Mouse (Mus musculus): ENCODE data around the gene Cmtm1. TPM values are rescaled to one million over a fixed set of nuclear protein-coding genes. Genes with fewer than 3 reads are reported as not detected.

Gene Cmtm1
- polyA plus RNA-seq, 1 experiment from 2014 or later: not detected

DNA sequence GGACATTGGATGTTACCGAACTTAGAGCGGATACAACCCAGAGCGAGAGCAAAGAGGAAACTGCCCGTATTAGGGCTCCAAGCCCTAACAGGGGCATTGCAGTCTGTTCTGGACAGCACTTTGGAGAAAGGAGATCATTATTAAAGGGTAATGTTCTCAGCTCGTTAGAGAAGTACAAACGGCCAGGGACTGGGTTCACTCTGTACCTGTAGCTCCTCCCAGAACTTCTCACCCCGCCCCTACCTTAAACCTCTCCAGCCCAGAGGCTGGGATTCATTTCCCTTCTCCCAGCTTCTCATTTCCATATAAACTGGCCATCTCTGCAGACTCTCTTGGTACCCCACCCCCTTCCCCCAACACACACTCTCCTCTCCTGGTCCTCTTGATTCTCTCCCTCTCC is 58.5 kb downstream of the Cmtm1 start:
- H3K27ac ChIP-seq: 0 out of 2 replicates have a peak overlapping the region, but pooled peaks have one; percentile 79
- whole genome bisulfite sequencing: under 1% methylated on average over 7 of the region's 7 CpGs
- peak; percentile 12; the same call in 1 of the 2 replicates for ATAC-seq (ENCODE audit: insufficient number of reproducible peaks, insufficient read depth, low FRiP score, low TSS enrichment)
- peak overlapping the region; percentile 69 for H3K4me2 ChIP-seq (replicated peaks)
- H3K9me3 ChIP-seq: no peaks in the 10 kb centered on the region
- H3K9ac ChIP-seq: peak overlapping the region; percentile 61; the same call in 1 of the 2 replicates
- peaks cover 18% of the 10 kb centered on the region for H3K4me1 ChIP-seq
- no peaks in the 10 kb centered on the region for H3K27me3 ChIP-seq
- no peaks in the 10 kb centered on the region for H3K36me3 ChIP-seq
- H3K4me3 ChIP-seq: peak overlapping the region; percentile 64

DNA sequence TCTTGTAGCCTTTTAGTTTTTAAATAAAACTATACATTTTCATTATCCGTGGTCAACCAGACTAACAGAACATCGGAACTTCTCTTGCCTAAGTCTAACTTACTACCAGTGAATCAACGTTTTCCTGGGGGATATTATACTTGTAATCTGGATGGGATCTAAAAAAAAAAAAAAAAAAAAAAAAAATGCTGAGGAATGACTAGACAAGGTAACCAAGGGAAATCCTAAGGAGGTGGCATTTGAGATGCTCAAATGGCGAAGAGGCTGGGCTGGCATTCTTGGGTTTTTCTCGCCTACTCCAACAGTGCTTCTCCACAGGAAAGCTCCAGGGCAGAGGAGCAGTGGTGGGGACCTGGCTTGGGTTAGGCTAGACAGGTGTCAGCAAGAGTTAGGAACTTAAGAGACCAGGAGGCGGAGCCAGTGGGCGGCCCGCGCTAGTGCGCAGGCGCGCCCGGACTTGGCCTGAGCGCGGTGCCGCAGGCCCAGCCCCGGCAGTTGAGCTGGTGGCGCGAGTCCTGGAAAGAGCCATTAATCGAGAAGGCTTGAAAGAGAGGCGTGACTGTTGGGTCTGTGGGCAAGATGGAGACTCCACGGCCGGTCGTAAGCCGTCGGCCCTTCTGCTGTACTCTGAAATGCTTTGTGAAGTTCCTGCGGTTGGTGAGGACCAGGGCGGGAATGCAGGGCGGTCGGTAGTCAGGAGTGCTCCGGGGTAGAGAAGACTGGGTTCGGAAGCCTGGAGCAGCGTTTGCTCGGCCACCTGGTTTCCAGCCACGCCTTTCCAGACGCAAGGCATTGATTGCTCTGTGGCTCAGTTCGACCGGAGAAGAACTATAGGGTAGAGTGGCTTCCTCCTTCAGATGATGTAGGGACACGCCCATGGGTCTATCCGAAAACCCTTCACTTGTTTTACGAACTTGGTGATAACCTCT is 59.2 kb downstream of the Cmtm1 start, which contains the start of gene Cklf:
Gene Cklf, plus strand, starts transcription at position 423 of the 929 bp plus-strand sequence.
- Histone ChIP-seq H3K4me2 (replicated peaks) (peak within 1 kb of the TSS; percentile 69), H3K27ac (peak within 1 kb of the TSS; percentile 79), H3K9ac (peak within 1 kb of the TSS; percentile 61), H3K4me1 (peaks cover 18% of the 10 kb centered on the region), H3K36me3 (no peaks in the 10 kb centered on the region), H3K4me3 (peak within 1 kb of the TSS; percentile 64), H3K9me3 (no peaks in the 10 kb centered on the region), H3K27me3 (no peaks in the 10 kb centered on the region)
- WGBS: 4% methylated on average over 41 of the region's 41 CpGs
- peak; percentile 80 for ATAC-seq (ENCODE audit: insufficient number of reproducible peaks, insufficient read depth, low FRiP score, low TSS enrichment)

GRCm38 (mm10) chr8:104249442-104249996 is 60.4 kb downstream of the Cmtm1 start:
- Histone ChIP-seq H3K4me2 (replicated peaks) (no peak overlapping the region), H3K4me3 (no peak overlapping the region), H3K27me3 (no peaks in the 10 kb centered on the region), H3K9ac (no peak overlapping the region), H3K36me3 (peaks cover 1% of the 10 kb centered on the region; the same call in 1 of the 2 replicates), H3K9me3 (no peaks in the 10 kb centered on the region), H3K27ac (no peak overlapping the region), H3K4me1 (peaks cover 18% of the 10 kb centered on the region)
- 86% methylated on average over 7 of the region's 7 CpGs for WGBS
- no peak for ATAC-seq (ENCODE audit: insufficient number of reproducible peaks, insufficient read depth, low FRiP score, low TSS enrichment)

GRCm38 (mm10) chr8:104248276-104248675 is 61.7 kb downstream of the Cmtm1 start, which contains the start of gene Tk2:
Gene Tk2 (minus strand): TSS chr8:104248558.
- Histone ChIP-seq H3K4me1 (peaks cover 18% of the 10 kb centered on the region), H3K27me3 (no peaks in the 10 kb centered on the region), H3K4me3 (peak within 1 kb of the TSS; percentile 85), H3K9me3 (no peaks in the 10 kb centered on the region), H3K36me3 (peaks cover 7% of the 10 kb centered on the region), H3K9ac (peak within 1 kb of the TSS; percentile 75), H3K27ac (no peak within 1 kb of the TSS; the same call in 1 of the 2 replicates), H3K4me2 (replicated peaks) (peak within 1 kb of the TSS; percentile 81)
- peak; percentile 80 for ATAC-seq (ENCODE audit: insufficient number of reproducible peaks, insufficient read depth, low FRiP score, low TSS enrichment)
- WGBS: under 1% methylated on average over 28 of the region's 28 CpGs

GRCm38 (mm10) chr8:104247908-104248275 is 62.1 kb downstream of the Cmtm1 start:
- Histone ChIP-seq H3K4me3 (peak overlapping the region; percentile 85), H3K27ac (no peak overlapping the region), H3K27me3 (no peaks in the 10 kb centered on the region), H3K4me2 (replicated peaks) (peak overlapping the region; percentile 81), H3K9me3 (no peaks in the 10 kb centered on the region), H3K4me1 (peaks cover 18% of the 10 kb centered on the region), H3K9ac (peak overlapping the region; percentile 75), H3K36me3 (peaks cover 11% of the 10 kb centered on the region)
- ATAC-seq (ENCODE audit: insufficient number of reproducible peaks, insufficient read depth, low FRiP score, low TSS enrichment): no peak
- WGBS: 4% methylated on average over 11 of the region's 11 CpGs

DNA sequence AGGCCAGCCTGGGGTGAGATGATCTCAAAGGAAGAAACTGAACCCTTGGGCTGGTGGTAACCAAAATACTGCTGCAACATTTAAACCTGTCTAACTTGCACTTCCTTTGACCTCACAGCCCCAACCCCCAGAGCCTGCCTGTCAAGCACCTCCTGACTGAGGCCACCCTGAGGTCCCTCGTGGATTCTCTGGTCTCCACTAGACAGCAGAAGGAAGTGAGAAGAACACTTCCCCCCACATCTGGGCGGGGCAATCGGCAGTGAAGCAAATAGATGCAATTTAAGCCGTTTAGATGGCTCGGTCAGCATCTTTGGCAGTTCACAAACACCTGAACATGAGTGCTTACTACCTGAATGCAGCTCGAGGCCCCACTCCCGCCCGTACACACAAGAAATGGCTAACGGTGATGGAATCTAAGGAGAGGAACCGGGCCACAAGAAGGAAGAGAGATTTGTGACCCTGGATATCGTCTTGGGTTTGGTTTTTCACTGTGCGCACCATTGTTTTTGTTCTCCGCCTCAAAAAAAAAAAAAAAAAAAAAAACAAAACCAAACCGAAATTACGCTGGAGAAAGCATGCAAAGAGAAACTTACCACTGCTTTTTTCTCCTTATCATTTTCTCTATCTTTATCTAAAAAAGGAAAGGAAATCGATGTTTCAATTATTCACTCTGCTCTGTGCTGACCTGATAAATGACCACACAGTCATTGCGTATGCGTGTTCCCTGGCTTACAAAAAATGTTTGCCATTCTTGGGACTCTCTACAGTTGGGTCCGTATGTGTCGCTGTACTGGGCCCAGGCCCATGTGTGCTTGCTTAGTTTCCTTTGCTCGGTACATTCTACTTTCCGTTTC is 62.7 kb downstream of the Cmtm1 start:
- Histone ChIP-seq H3K4me1 (peaks cover 18% of the 10 kb centered on the region), H3K9me3 (no peaks in the 10 kb centered on the region), H3K27me3 (no peaks in the 10 kb centered on the region), H3K36me3 (peaks cover 16% of the 10 kb centered on the region), H3K4me3 (peak overlapping the region; percentile 85), H3K4me2 (replicated peaks) (peak overlapping the region; percentile 81), H3K27ac (no peak overlapping the region), H3K9ac (no peak overlapping the region)
- WGBS: 67% methylated on average over 22 of the region's 22 CpGs
- no peak for ATAC-seq (ENCODE audit: insufficient number of reproducible peaks, insufficient read depth, low FRiP score, low TSS enrichment)

DNA sequence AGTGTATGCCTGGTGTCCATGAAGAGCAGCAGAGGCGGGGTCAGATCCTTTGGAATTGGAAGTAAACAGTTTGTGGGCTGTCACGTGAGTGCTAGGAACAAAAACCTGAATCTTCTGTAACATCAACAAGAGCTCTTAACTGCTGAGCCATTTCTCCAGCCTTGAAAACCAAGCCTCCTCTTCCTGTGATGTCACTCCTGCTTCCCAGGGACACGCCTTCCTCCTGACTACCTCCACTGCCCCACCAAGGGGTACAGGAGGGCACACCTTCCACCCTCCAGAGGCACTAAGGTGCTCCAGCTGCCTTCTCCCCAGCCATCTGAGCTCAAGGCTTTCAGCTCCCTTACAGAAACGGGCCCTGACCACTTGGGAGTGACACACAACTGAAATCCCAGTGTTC is 63.3 kb downstream of the Cmtm1 start:
- no peak for ATAC-seq (ENCODE audit: insufficient number of reproducible peaks, insufficient read depth, low FRiP score, low TSS enrichment)
- Histone ChIP-seq H3K9ac (no peak overlapping the region), H3K9me3 (no peaks in the 10 kb centered on the region), H3K36me3 (peaks cover 23% of the 10 kb centered on the region), H3K4me3 (no peak overlapping the region), H3K27ac (no peak overlapping the region), H3K4me2 (replicated peaks) (no peak overlapping the region), H3K27me3 (no peaks in the 10 kb centered on the region), H3K4me1 (peaks cover 12% of the 10 kb centered on the region)
- WGBS: 82% methylated on average over 4 of the region's 4 CpGs

Other genes starting within 250 kb of the Cmtm1 start
- 22.5 and 22.6 TPM in 2 replicates for gene Cdh5, start 208.5 kb downstream of the Cmtm1 start, polyA plus RNA-seq (2016; fragmentation: Nextera tagmentation; extraction: Ambion mirVana)
- 0.92 and 1.4 TPM in 2 replicates for gene Bean1, start 139.7 kb downstream of the Cmtm1 start, polyA plus RNA-seq (2016; fragmentation: Nextera tagmentation; extraction: Ambion mirVana)
- gene Tk2, start 61.6 kb downstream of the Cmtm1 start, polyA plus RNA-seq (2016; fragmentation: Nextera tagmentation; extraction: Ambion mirVana): 23.7 and 24.4 TPM in 2 replicates
- gene Cklf, start 59.3 kb downstream of the Cmtm1 start, polyA plus RNA-seq (2016; fragmentation: Nextera tagmentation; extraction: Ambion mirVana): 59.6 and 61.3 TPM in 2 replicates
- not detected in 2 replicates for gene Cmtm2a, start 17.0 kb downstream of the Cmtm1 start, polyA plus RNA-seq (2016; fragmentation: Nextera tagmentation; extraction: Ambion mirVana)
- not detected in 2 replicates for gene Gm45711, start 64 bp downstream of the Cmtm1 start, polyA plus RNA-seq (2016; fragmentation: Nextera tagmentation; extraction: Ambion mirVana)
- not detected in 2 replicates for gene Gm11020, start 11.4 kb upstream of the Cmtm1 start, polyA plus RNA-seq (2016; fragmentation: Nextera tagmentation; extraction: Ambion mirVana)
- not detected in 2 replicates for gene Cmtm2b, start 12.1 kb upstream of the Cmtm1 start, polyA plus RNA-seq (2016; fragmentation: Nextera tagmentation; extraction: Ambion mirVana)
- gene Cmtm3, start 29.3 kb upstream of the Cmtm1 start, polyA plus RNA-seq (2016; fragmentation: Nextera tagmentation; extraction: Ambion mirVana): 168 and 173 TPM in 2 replicates
- gene Cmtm4, start 85.7 kb upstream of the Cmtm1 start, polyA plus RNA-seq (2016; fragmentation: Nextera tagmentation; extraction: Ambion mirVana): 3.0 and 3.3 TPM in 2 replicates
- 87.3 and 89.1 TPM in 2 replicates for gene Dync1li2, start 132.9 kb upstream of the Cmtm1 start, polyA plus RNA-seq (2016; fragmentation: Nextera tagmentation; extraction: Ambion mirVana)
- gene Terb1, start 199.8 kb upstream of the Cmtm1 start, polyA plus RNA-seq (2016; fragmentation: Nextera tagmentation; extraction: Ambion mirVana): 0.24 and 0.29 TPM in 2 replicates
- 129 TPM in 2 replicates for gene Nae1, start 224.5 kb upstream of the Cmtm1 start, polyA plus RNA-seq (2016; fragmentation: Nextera tagmentation; extraction: Ambion mirVana)
- gene Car7, start 224.5 kb upstream of the Cmtm1 start, polyA plus RNA-seq (2016; fragmentation: Nextera tagmentation; extraction: Ambion mirVana): 0.83 and 0.97 TPM in 2 replicates